Mouse (Mus musculus) liver, postnatal 0 days (tissue): ENCODE results near the gene Inpp5a. TPM values are rescaled to one million over a fixed set of nuclear protein-coding genes. Genes with fewer than 3 reads are reported as not detected.

ENCODE experiments used
- ATAC-seq: fragments of 200-750 bp; cut with Nextera tagmentation; 2 replicates; pipeline ENCODE4 v1.8.0; 2017; ENCODE audit warnings: mild to moderate bottlenecking, moderate library complexity
- DNase-seq: peaks from one replicate; pipeline ENCODE4 v3.0.0-alpha.2; 2016
- H3K27ac ChIP-seq: fragments of 300-500 bp; sonication (generic); 2 replicates; pipeline ENCODE4 v1.5.1; 2014; ENCODE audit warnings: antibody characterized with exemption, moderate library complexity, mild to moderate bottlenecking, low read depth
- H3K27me3 ChIP-seq: fragments of 300-500 bp; sonication (generic); 2 replicates; pipeline ENCODE4 v1.6.1; 2014; ENCODE audit warnings: low read length, control low read depth, mixed read lengths; ENCODE audit not compliant: insufficient read depth
- H3K36me3 ChIP-seq: fragments of 300-500 bp; sonication (generic); replicated peaks from 2 replicates; pipeline ENCODE4 v1.6.1; 2014; ENCODE audit warnings: mild to moderate bottlenecking, control low read depth, low read length, moderate library complexity, mixed read lengths; ENCODE audit not compliant: insufficient read depth
- H3K4me1 ChIP-seq: fragments of 300-500 bp; sonication (generic); 2 replicates; pipeline ENCODE4 v1.6.1; 2014; ENCODE audit warnings: antibody characterized with exemption, mild to moderate bottlenecking, control low read depth; ENCODE audit not compliant: insufficient read depth
- H3K4me2 ChIP-seq: fragments of 300-500 bp; sonication (generic); 2 replicates; pipeline ENCODE4 v1.6.1; 2014; ENCODE audit warnings: low read depth, mild to moderate bottlenecking, low read length, moderate library complexity, mixed read lengths
- H3K4me3 ChIP-seq: fragments of 300-500 bp; sonication (generic); 2 replicates; pipeline ENCODE4 v1.5.1; 2014; ENCODE audit warnings: low read depth, low read length
- H3K9ac ChIP-seq: fragments of 300-500 bp; sonication (generic); replicated peaks from 2 replicates; pipeline ENCODE4 v1.6.1; 2014; ENCODE audit warnings: mild to moderate bottlenecking, moderate library complexity
- H3K9me3 ChIP-seq: fragments of 300-500 bp; sonication (generic); 2 replicates; pipeline ENCODE4 v1.6.1; 2016; ENCODE audit warnings: mild to moderate bottlenecking, control low read depth, low read length, mixed read lengths
- CTCF ChIP-seq: sonication (generic); IDR thresholded peaks from 2 replicates; pipeline ENCODE4 v1.5.1; 2016; ENCODE audit warnings: antibody characterized with exemption, low read depth
- EP300 ChIP-seq: IDR thresholded peaks from 2 replicates; pipeline ENCODE4 v1.6.1; 2016; ENCODE audit warnings: antibody characterized with exemption, low read depth, mild to moderate bottlenecking
- WGBS: fragments of 180-500 bp; shearing (Covaris S2); extraction: QIAGEN DNeasy Blood & Tissue Kit; methylation state at CpG from one replicate; pipeline ENCODE4 v1.1.7; 2014; ENCODE audit not compliant: insufficient replicate concordance; 5-methylcytosine and 5-hydroxymethylcytosine counted together
- polyA plus RNA-seq: library from polyadenylated mRNA; unstranded; fragments of >200 nt; fragmentation: Nextera tagmentation; extraction: Ambion mirVana; gene quantifications from 2 replicates; pipeline ENCODE4 v1.2.1, GENCODE M21; 2015

The Inpp5a gene
- polyA plus RNA-seq, 1 experiment from 2014 or later: 6.0 TPM

- H3K36me3 ChIP-seq: no peaks in the 10 kb centered on the region
- peak overlapping the region; percentile 88 for H3K27ac ChIP-seq
- H3K4me1 ChIP-seq: peaks cover 23% of the 10 kb centered on the region
- H3K4me3 ChIP-seq: peak overlapping the region; percentile 77
- no peak for DNase-seq
- no peaks in the 10 kb centered on the region for H3K9me3 ChIP-seq
- peak overlapping the region; percentile 87 for H3K4me2 ChIP-seq
- 17% methylated on average over 16 of the region's 16 CpGs for WGBS
- ATAC-seq: peak; percentile 58
- H3K27me3 ChIP-seq: no peaks in the 10 kb centered on the region
- TF ChIP-seq CTCF: no peak
- TF ChIP-seq EP300: no peak
- H3K9ac ChIP-seq: peak overlapping the region; percentile 75
These were observed 814 bp upstream of the Inpp5a start for GRCm38 (mm10) chr7:139387921-139388669.

GRCm38 (mm10) chr7:139389213-139389761, 378 bp downstream of the Inpp5a start:
- H3K9ac ChIP-seq: peak overlapping the region; percentile 88
- 2% methylated on average over 36 of the region's 53 CpGs for WGBS
- peaks cover 26% of the 10 kb centered on the region for H3K4me1 ChIP-seq
- no peaks in the 10 kb centered on the region for H3K27me3 ChIP-seq
- no peaks in the 10 kb centered on the region for H3K9me3 ChIP-seq
- TF ChIP-seq EP300 (no peak), CTCF (0 out of 2 replicates have a peak, but pooled peaks have one; percentile 18)
- peak overlapping the region; percentile 69 for H3K27ac ChIP-seq
- peak; percentile 17 for ATAC-seq
- H3K4me2 ChIP-seq: peak overlapping the region; percentile 87
- peak overlapping the region; percentile 77 for H3K4me3 ChIP-seq
- H3K36me3 ChIP-seq: no peaks in the 10 kb centered on the region
- no peak for DNase-seq

GRCm38 (mm10) chr7:139390380-139390779, 1.5 kb downstream of the Inpp5a start:
- DNase-seq: no peak
- H3K27ac ChIP-seq: no peak overlapping the region
- H3K4me3 ChIP-seq: peak overlapping the region; percentile 77
- no peaks in the 10 kb centered on the region for H3K36me3 ChIP-seq
- WGBS: 83% methylated on average over 3 of the region's 3 CpGs
- H3K4me1 ChIP-seq: peaks cover 26% of the 10 kb centered on the region
- no peaks in the 10 kb centered on the region for H3K9me3 ChIP-seq
- H3K27me3 ChIP-seq: no peaks in the 10 kb centered on the region
- H3K4me2 ChIP-seq: peak overlapping the region; percentile 87
- H3K9ac ChIP-seq: peak overlapping the region; percentile 88; the same call in 1 of the 2 replicates
- no peak for ATAC-seq
- TF ChIP-seq CTCF (no peak), EP300 (no peak)

GRCm38 (mm10) chr7:139390926-139391325, 2.0 kb downstream of the Inpp5a start:
- no peaks in the 10 kb centered on the region for H3K27me3 ChIP-seq
- H3K4me2 ChIP-seq: peak overlapping the region; percentile 87; the same call in 1 of the 2 replicates
- no peak overlapping the region for H3K27ac ChIP-seq

GRCm38 (mm10) chr7:139391691-139392090, 2.8 kb downstream of the Inpp5a start:
- Histone ChIP-seq H3K9me3 (no peaks in the 10 kb centered on the region), H3K27me3 (no peaks in the 10 kb centered on the region), H3K27ac (no peak overlapping the region), H3K4me3 (no peak overlapping the region), H3K4me1 (peaks cover 30% of the 10 kb centered on the region), H3K4me2 (no peak overlapping the region), H3K9ac (no peak overlapping the region), H3K36me3 (no peaks in the 10 kb centered on the region)
- ATAC-seq (no peak), DNase-seq (no peak)
- WGBS: 84% methylated on average over 5 of the region's 5 CpGs
- TF ChIP-seq EP300 (no peak), CTCF (no peak)

More at GRCm38 (mm10) chr7:139390926-139391325, 2.0 kb downstream of the Inpp5a start:
- Histone ChIP-seq H3K4me3 (no peak overlapping the region), H3K9me3 (no peaks in the 10 kb centered on the region), H3K4me1 (peaks cover 26% of the 10 kb centered on the region), H3K36me3 (no peaks in the 10 kb centered on the region), H3K9ac (no peak overlapping the region)
- 79% methylated on average over 9 of the region's 9 CpGs for WGBS
- ATAC-seq (no peak), DNase-seq (no peak)
- TF ChIP-seq CTCF: no peak
- no peak for TF ChIP-seq EP300

GRCm38 (mm10) chr7:139392106-139392505, 3.2 kb downstream of the Inpp5a start:
- no peak for ATAC-seq
- Histone ChIP-seq H3K27ac (no peak overlapping the region), H3K27me3 (no peaks in the 10 kb centered on the region), H3K9me3 (no peaks in the 10 kb centered on the region), H3K4me2 (no peak overlapping the region), H3K9ac (no peak overlapping the region), H3K4me3 (no peak overlapping the region), H3K36me3 (no peaks in the 10 kb centered on the region), H3K4me1 (peaks cover 30% of the 10 kb centered on the region)
- TF ChIP-seq EP300: no peak
- no peak for TF ChIP-seq CTCF
- WGBS: 82% methylated on average over 2 of the region's 2 CpGs
- no peak for DNase-seq
